Mouse (Mus musculus): ENCODE data around the gene Mief1.

Gene Mief1

GRCm38 (mm10) chr15:80228071-80228800 lies 5.6 kb upstream of the Mief1 start:
- DNase-seq (ENCODE audit: low spot score), result no peak

- no peak for DNase-seq (ENCODE audit: low spot score)
Observed at GRCm38 (mm10) chr15:80232331-80232730, 1.5 kb upstream of the Mief1 start.

- DNase-seq (ENCODE audit: low spot score), result no peak
Observed at GRCm38 (mm10) chr15:80233053-80233452, 765 bp upstream of the Mief1 start.

GRCm38 (mm10) chr15:80235535-80235934 lies 1.7 kb downstream of the Mief1 start, which contains the start of gene AC140267.1:
Gene AC140267.1, plus strand, starts transcription at chr15:80235835.
- no peak for DNase-seq (ENCODE audit: low spot score)

- no peak for DNase-seq (ENCODE audit: low spot score)
Observed at GRCm38 (mm10) chr15:80248135-80248534, 14.3 kb downstream of the Mief1 start.

- no peak for DNase-seq (ENCODE audit: low spot score)
Observed at GRCm38 (mm10) chr15:80248596-80248995, 14.8 kb downstream of the Mief1 start.

- DNase-seq (ENCODE audit: low spot score), result no peak
Observed at GRCm38 (mm10) chr15:80249672-80250071, 15.9 kb downstream of the Mief1 start.

GRCm38 (mm10) chr15:80250586-80250985 lies 16.8 kb downstream of the Mief1 start:
- no peak for DNase-seq (ENCODE audit: low spot score)

- DNase-seq (ENCODE audit: low spot score), result peak; percentile 19
Observed at GRCm38 (mm10) chr15:80253530-80253929, 19.7 kb downstream of the Mief1 start.

- peak; percentile 70 for DNase-seq (ENCODE audit: low spot score)
Observed at GRCm38 (mm10) chr15:80254207-80254606, 20.4 kb downstream of the Mief1 start.

- DNase-seq (ENCODE audit: low spot score), result peak; percentile 99
Observed at GRCm38 (mm10) chr15:80254847-80255645, 21.2 kb downstream of the Mief1 start, which contains the start of gene Atf4. Gene Atf4, plus strand, starts transcription at chr15:80255184.

- peak; percentile 92 for DNase-seq (ENCODE audit: low spot score)
Observed at GRCm38 (mm10) chr15:80255646-80256121, 21.9 kb downstream of the Mief1 start.

- peak; percentile 30 for DNase-seq (ENCODE audit: low spot score)
Observed at GRCm38 (mm10) chr15:80256242-80256641, 22.4 kb downstream of the Mief1 start.

GRCm38 (mm10) chr15:80256656-80257601 lies 23.1 kb downstream of the Mief1 start:
- DNase-seq (ENCODE audit: low spot score), result peak; percentile 29

- peak; percentile 52 for DNase-seq (ENCODE audit: low spot score)
Observed at GRCm38 (mm10) chr15:80257602-80258239, 23.9 kb downstream of the Mief1 start.

- peak; percentile 24 for DNase-seq (ENCODE audit: low spot score)
Observed at GRCm38 (mm10) chr15:80258240-80259170, 24.7 kb downstream of the Mief1 start.

GRCm38 (mm10) chr15:80259406-80260045 lies 25.7 kb downstream of the Mief1 start:
- DNase-seq (ENCODE audit: low spot score), result peak; percentile 22

GRCm38 (mm10) chr15:80260677-80261076 lies 26.9 kb downstream of the Mief1 start:
- peak; percentile 82 for DNase-seq (ENCODE audit: low spot score)

- DNase-seq (ENCODE audit: low spot score), result no peak
Observed at GRCm38 (mm10) chr15:80261100-80261499, 27.3 kb downstream of the Mief1 start.
